Mouse (Mus musculus) adrenal gland, postnatal 25 days (tissue): ENCODE data around the gene Enox1. TPM values are rescaled to one million over a fixed set of nuclear protein-coding genes. Genes with fewer than 3 reads are reported as not detected.
"Not testable (repeated sequence)": the region's sequence is repeated elsewhere in the genome, so short reads cannot be mapped to it uniquely, and the experiment has no call there.

Experiments used
- DNase-seq: peaks from one replicate; pipeline ENCODE4 v3.0.0; 2021; ENCODE audit warnings: mixed read lengths
- total RNA-seq: library from RNA; stranded (reverse); gene quantifications from 2 replicates; pipeline ENCODE4 v1.2.3, GENCODE M21; 2021

The Enox1 gene
- total RNA-seq, 1 experiment from 2014 or later: 4.9 TPM

DNA sequence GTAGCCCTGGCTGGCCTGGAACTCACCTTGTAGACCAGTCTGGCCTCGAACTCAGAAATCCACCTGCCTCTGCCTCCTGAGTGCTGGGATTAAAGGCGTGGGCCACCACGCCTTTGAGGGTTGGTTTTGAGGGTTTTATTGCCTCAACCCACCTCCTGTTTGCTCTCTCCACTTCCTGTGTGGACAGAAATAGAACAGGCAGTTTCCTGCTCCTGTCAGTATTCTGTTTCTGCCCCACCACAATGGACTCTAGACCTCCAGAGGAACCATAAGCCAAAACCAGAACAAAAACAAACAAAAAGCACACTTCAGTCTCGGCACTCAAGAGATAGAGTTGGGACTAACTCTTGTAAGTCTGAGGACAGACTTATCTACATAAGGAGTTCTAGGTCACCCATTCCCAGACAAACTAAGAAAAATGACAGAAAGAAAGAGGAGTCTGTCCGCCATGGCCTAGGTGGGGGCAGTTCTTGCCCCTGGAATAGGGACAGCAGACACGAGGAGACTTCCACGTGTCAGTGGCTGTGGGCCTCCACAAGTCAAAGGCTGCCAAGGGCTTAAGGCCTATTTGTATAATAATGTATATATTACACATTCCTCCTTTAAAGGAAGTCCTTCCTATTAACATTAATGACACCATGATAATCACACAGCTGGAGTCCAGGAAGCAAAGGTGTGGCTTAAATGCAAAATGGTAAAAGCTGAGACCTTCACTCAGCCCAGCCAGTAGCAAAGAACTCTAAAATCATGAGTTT, 362.6 kb downstream of the Enox1 start:
- no peak for DNase-seq

DNA sequence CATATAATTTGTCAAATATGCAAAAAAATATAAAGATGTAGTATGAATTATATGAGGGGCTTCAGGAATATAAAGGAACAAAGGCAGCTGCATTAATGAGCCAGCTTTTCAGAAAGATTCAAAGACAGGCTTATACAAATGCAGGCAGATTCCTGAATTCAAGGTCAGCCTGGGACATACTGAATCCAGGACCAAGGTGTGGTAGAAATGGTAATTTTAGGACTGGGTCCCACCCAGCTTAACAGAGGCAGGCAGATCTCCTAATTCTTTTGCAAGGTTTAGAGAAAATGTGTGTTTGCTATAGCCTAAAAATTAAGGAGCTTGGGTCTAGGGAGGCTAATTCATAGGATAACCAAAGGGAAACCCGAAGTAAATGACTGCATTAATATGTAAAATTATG, 363.1 kb downstream of the Enox1 start:
- DNase-seq: no peak

- DNase-seq: no peak
Measured at GRCm38 (mm10) chr14:77524303-77524702, 367.7 kb downstream of the Enox1 start.

- no peak for DNase-seq
Measured at GRCm38 (mm10) chr14:77526262-77526661, 369.7 kb downstream of the Enox1 start.

- no peak for DNase-seq
Measured at GRCm38 (mm10) chr14:77529201-77529600, 372.6 kb downstream of the Enox1 start.

- DNase-seq: no peak
Measured at GRCm38 (mm10) chr14:77529621-77530020, 373.1 kb downstream of the Enox1 start.

DNA sequence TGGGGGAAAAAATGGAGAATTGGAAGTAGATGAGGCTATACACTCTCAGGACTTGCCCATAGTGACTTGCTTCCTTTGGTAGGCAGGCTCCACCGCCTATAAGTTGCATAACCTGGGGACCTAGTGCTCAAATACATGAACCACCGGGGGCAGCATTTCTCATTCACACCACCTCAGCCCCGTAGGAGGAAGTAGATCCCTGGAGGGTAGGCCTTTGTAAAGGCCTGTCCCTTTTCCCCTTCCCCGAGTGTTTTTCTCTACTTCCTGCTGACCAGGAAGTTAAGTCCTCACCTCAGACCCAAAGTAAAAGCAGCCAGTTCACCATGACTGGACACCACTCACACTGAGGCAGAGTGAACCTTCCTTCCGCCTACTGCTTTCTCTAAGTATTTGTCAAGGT, 377.1 kb downstream of the Enox1 start:
- DNase-seq: no peak

DNA sequence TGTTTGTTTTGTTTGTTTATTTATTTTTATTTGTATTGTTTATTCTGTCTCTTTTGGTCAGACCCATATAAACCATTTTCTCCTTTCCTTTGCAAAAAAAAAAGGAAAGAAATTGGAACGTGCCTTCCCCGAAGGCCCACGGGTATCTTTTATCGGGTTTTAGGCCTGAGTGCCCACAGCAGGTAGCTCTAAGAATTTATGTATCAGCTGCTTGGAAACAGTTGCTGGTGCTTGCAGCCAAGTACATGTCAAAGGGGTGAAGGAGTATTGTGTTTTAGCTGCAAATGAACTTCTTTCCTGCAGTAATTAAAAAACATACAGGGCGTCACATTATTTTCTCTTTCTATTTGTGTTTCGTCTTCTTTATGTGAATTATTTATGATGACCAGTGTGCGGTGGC, 377.6 kb downstream of the Enox1 start:
- DNase-seq: no peak

DNA sequence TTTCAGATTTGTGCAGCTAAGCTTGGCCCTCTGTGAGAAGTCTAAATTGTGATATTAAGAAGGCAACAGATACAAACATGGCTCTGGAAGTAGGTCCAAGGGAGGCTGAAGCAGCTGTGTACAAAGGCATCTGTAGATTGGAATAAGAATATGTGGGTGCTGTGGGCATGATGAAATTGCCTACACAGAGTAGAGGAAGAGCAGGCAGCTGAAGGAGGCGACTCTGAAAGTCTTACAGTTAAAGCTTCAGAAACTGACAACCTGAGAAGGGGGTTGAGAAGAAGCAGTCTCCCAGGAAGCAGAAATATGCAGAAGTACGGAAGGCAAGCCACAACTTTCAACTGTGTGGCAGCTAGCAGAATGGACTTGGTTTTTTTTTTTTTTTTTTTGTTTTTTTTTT, 380.0 kb downstream of the Enox1 start:
- no peak for DNase-seq

DNA sequence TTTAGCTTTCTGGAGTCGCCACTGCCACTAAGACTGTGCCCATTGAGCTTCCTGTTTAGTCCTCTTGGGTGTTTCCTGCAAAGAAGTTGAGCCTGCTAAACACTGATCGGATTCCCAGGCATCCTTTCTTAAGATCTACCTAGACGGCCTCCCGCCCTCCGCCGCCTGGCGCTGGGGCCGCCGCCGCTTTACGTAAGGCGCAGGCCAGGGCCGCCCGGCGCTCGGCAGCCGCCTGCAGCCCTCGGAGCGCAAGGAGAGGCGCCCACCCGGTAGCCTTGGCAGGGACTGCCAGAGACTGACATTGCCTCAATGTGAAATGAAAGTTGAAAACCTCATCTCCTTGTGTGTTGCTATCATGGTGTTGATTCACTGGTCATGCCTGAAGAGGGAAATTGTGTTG, 383.0 kb downstream of the Enox1 start:
- not testable (repeated sequence) for DNase-seq

DNA sequence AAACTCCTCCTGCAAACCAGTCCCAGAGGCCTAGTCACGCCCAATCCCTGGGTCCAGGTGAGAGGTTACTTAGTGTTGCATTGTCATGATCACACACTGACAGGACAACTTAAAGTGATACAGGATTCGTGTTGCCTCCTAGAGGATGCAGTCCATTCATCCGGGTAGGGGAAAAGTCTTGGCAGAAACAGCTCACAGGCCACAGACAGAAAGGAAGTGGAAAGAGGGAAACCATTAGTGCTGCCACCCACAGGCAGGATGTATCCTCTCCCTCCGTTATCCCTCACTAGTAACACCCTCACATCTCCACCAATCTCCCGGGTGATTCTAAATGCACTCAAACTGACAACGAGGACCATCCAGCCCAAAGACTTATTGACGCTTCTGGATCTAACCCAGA, 385.4 kb downstream of the Enox1 start:
- no peak for DNase-seq

DNA sequence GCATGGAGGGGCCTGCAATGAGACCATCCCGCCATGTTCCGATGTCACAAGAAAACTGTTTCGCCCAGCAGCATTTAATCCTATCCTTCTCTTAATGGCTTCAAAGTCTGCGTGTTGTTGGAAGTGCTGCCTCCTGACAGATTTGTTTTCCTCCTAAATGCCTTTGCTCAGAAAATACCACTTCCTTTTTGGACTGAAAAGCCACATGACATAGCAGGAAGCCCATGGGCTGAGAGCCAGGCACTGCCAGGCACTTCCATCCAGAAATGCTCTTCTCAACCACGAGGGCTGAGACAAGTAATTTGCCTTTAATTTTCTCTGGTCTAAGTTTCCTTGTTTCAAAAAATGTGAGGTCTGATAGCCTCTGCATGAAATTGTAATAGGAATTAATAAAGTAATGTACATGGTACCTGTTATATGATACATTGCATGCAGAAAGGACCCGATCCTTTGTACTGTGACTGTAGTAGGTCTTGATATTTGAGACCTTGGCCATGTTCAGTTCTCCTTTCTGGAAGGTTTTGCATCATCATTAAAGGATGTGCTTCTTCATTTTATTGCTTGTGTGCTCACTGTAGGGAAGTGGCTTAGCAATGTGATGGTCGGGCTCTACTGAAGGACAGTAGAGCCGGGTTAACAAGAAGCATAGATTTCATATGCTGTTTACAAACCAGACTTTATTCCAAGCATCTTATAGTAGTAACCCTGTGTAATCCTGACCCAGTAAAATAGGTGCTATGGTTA, 390.1 kb downstream of the Enox1 start:
- DNase-seq: no peak

- DNase-seq: no peak
Measured at GRCm38 (mm10) chr14:77547351-77547750, 390.8 kb downstream of the Enox1 start.

- DNase-seq: no peak
Measured at GRCm38 (mm10) chr14:77548963-77549362, 392.4 kb downstream of the Enox1 start.

GRCm38 (mm10) chr14:77557446-77558070, 401.0 kb downstream of the Enox1 start:
- DNase-seq: no peak

GRCm38 (mm10) chr14:77558910-77559309, 402.3 kb downstream of the Enox1 start:
- DNase-seq: no peak

DNA sequence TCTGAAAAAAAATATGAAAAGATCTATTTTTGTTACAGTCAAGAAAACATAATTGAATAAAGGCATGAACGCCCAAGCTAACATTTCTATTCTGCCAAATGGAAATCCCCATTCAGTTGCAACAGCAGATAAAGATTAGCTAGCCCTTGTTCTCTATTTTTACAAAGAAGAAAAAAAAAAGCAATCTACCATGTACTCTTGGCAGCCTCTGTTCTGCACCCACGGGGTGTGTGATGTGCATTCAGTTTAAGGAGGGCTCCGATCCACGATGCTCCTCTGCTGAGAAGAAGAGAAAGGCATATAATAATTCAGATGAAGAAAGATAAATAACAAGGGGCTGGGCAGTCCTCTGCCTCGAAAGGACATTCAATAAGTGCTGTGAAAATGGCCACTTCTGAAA, 403.2 kb downstream of the Enox1 start:
- no peak for DNase-seq

GRCm38 (mm10) chr14:77561808-77562583, 405.4 kb downstream of the Enox1 start:
- DNase-seq: no peak

GRCm38 (mm10) chr14:77563922-77564321, 407.4 kb downstream of the Enox1 start:
- no peak for DNase-seq

DNA sequence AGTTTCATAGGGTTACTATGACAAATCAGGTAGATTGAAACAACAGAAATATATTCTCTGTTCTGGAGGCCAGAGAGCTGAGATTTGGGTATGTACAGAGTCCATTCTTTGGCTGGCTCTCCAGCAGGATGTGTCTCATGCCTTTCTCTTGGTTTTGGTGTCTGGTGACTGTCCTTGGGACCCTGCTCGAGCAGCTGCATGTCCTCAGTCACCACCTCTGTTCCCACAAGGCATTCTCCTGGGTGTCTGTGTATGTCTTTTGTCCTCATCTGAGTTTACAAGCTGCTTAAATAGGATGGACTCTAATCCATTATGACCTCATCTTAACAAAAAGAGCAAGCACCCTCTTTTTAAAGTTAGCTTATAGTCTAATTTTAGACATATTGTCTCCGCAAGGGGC, 410.6 kb downstream of the Enox1 start:
- no peak for DNase-seq

DNA sequence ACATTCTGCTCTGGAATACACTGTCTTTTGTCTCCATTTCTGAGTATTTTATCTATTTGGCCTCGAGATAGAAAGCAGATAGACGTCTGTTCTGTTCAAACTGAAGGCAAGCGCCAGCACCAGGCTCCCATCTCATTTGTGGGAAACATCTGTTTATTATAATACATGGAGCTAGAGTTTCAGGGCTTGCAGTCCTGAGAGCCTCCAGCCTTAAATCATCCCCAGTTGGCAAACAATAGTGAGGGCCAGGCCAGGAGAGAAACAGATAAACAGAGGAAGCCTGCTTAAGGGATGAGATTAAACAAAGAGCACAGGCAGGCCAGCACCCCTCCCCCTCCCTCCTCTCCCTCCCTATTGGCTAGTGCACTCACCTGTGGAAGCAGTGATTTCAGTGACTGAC, 417.9 kb downstream of the Enox1 start:
- no peak for DNase-seq

GRCm38 (mm10) chr14:77576411-77576810, 419.8 kb downstream of the Enox1 start:
- no peak for DNase-seq
